Mouse (Mus musculus): ENCODE data around the gene Rbm14.

- TF ChIP-seq POLR2A (IDR thresholded peaks at IDR 0.05; ENCODE audit: control insufficient read depth, extremely low read depth, insufficient read depth, low read length, poor library complexity) (no peak), CTCF (IDR thresholded peaks at IDR 0.05; ENCODE audit: borderline replicate concordance, control insufficient read depth, extremely low read depth, insufficient read depth, low read length, poor library complexity) (no peak)
Observed at GRCm38 (mm10) chr19:4811909-4812242, 442 bp upstream of the Rbm14 start.

Data from thymus, adult 2 months (tissue).